Mouse (Mus musculus): ENCODE measurements around the gene Bcl2l12.

Bcl2l12 gene

GRCm38 (mm10) chr7:44959281-44959680 lies 39.2 kb downstream of the Bcl2l12 start:
- no peak for DNase-seq (ENCODE audit: low spot score in 2 of 2)

- peak in 1 of 2 experiments; percentile 33 for DNase-seq (ENCODE audit: low spot score in 2 of 2)
Measured at GRCm38 (mm10) chr7:44958208-44958607, 40.3 kb downstream of the Bcl2l12 start.

GRCm38 (mm10) chr7:44957183-44957835 lies 41.2 kb downstream of the Bcl2l12 start:
- peak in 1 of 2 experiments; percentile 19 for DNase-seq (ENCODE audit: low spot score in 2 of 2)

- no peak for DNase-seq (ENCODE audit: low spot score in 2 of 2)
Measured at GRCm38 (mm10) chr7:44956266-44956665, 42.2 kb downstream of the Bcl2l12 start.

- DNase-seq (ENCODE audit: low spot score in 2 of 2): no peak
Measured at GRCm38 (mm10) chr7:44955628-44956027, 42.9 kb downstream of the Bcl2l12 start.

- no peak for DNase-seq (ENCODE audit: low spot score in 2 of 2)
Measured at GRCm38 (mm10) chr7:44954091-44954885, 44.2 kb downstream of the Bcl2l12 start.

- no peak for DNase-seq (ENCODE audit: low spot score in 2 of 2)
Measured at GRCm38 (mm10) chr7:44953561-44953960, 45.0 kb downstream of the Bcl2l12 start.

- DNase-seq (ENCODE audit: low spot score in 2 of 2): peak; percentile 53 to 69
Measured at GRCm38 (mm10) chr7:44952611-44953306, 45.8 kb downstream of the Bcl2l12 start.

- DNase-seq (ENCODE audit: low spot score in 2 of 2): no peak
Measured at GRCm38 (mm10) chr7:44951960-44952359, 46.6 kb downstream of the Bcl2l12 start.

GRCm38 (mm10) chr7:44949922-44950321 lies 48.6 kb downstream of the Bcl2l12 start:
- DNase-seq (ENCODE audit: low spot score in 2 of 2): no peak

- DNase-seq (ENCODE audit: low spot score in 2 of 2): no peak
Measured at GRCm38 (mm10) chr7:44942904-44943303, 55.6 kb downstream of the Bcl2l12 start, which contains the start of gene Tsks. TSS of gene Tsks (plus strand) at chr7:44943204.

Data from cerebellum, postnatal 4 days (tissue).